Mouse (Mus musculus) right cerebral cortex, postnatal 14 days (tissue): ENCODE results near the gene Ciao2a.

Experiments
- DNase-seq: peaks from one replicate; pipeline ENCODE4 v3.0.0; 2022

Gene Ciao2a

GRCm38 (mm10) chr9:66120945-66121344 is 5.5 kb upstream of the Ciao2a start:
- DNase-seq = no peak

- no peak for DNase-seq
Measured at GRCm38 (mm10) chr9:66121421-66121820, 5.0 kb upstream of the Ciao2a start.

- no peak for DNase-seq
Measured at GRCm38 (mm10) chr9:66123648-66124047, 2.8 kb upstream of the Ciao2a start.

- DNase-seq = no peak
Measured at GRCm38 (mm10) chr9:66124111-66124531, 2.3 kb upstream of the Ciao2a start.

- peak; percentile 95 for DNase-seq
Measured at GRCm38 (mm10) chr9:66124681-66125542, 1.5 kb upstream of the Ciao2a start.

GRCm38 (mm10) chr9:66125543-66126455 is 612 bp upstream of the Ciao2a start:
- no peak for DNase-seq

- no peak for DNase-seq
Measured at GRCm38 (mm10) chr9:66127193-66127546, 759 bp downstream of the Ciao2a start.

GRCm38 (mm10) chr9:66127884-66128283 is 1.5 kb downstream of the Ciao2a start:
- no peak for DNase-seq

GRCm38 (mm10) chr9:66131466-66131865 is 5.1 kb downstream of the Ciao2a start:
- no peak for DNase-seq

GRCm38 (mm10) chr9:66135967-66136366 is 9.6 kb downstream of the Ciao2a start:
- DNase-seq = peak; percentile 25

- no peak for DNase-seq
Measured at GRCm38 (mm10) chr9:66138193-66138592, 11.8 kb downstream of the Ciao2a start.

- no peak for DNase-seq
Measured at GRCm38 (mm10) chr9:66142265-66142664, 15.9 kb downstream of the Ciao2a start.

- peak; percentile 64 for DNase-seq
Measured at GRCm38 (mm10) chr9:66144248-66144647, 17.8 kb downstream of the Ciao2a start.

- no peak for DNase-seq
Measured at GRCm38 (mm10) chr9:66146141-66146540, 19.7 kb downstream of the Ciao2a start.

- no peak for DNase-seq
Measured at GRCm38 (mm10) chr9:66152011-66152410, 25.6 kb downstream of the Ciao2a start.

- DNase-seq = no peak
Measured at GRCm38 (mm10) chr9:66153594-66153993, 27.2 kb downstream of the Ciao2a start.

- DNase-seq = no peak
Measured at GRCm38 (mm10) chr9:66154013-66154412, 27.6 kb downstream of the Ciao2a start.

GRCm38 (mm10) chr9:66155534-66155933 is 29.1 kb downstream of the Ciao2a start:
- DNase-seq = no peak

GRCm38 (mm10) chr9:66157958-66158830 is 31.8 kb downstream of the Ciao2a start, which contains the start of gene Dapk2:
Dapk2 (plus strand) TSS chr9:66158223.
- DNase-seq = peak; percentile 57

- no peak for DNase-seq
Measured at GRCm38 (mm10) chr9:66158885-66159430, 32.5 kb downstream of the Ciao2a start.

- no peak for DNase-seq
Measured at GRCm38 (mm10) chr9:66160155-66160554, 33.7 kb downstream of the Ciao2a start.

- no peak for DNase-seq
Measured at GRCm38 (mm10) chr9:66162995-66163394, 36.6 kb downstream of the Ciao2a start.
